Mouse (Mus musculus): ENCODE measurements around the gene Akap13. TPM values are rescaled to one million over a fixed set of nuclear protein-coding genes. Genes with fewer than 3 reads are reported as not detected.
A peak's percentile ranks its signal among the peaks of the same experiment; 100 is the strongest.

Gene Akap13
- polyA plus RNA-seq, 1 experiment from 2014 or later: 52.9 TPM

GRCm38 (mm10) chr7:75632941-75633340, 177.6 kb downstream of the Akap13 start:
- Histone ChIP-seq H3K27ac (ENCODE audit: low read length) (no peak overlapping the region), H3K36me3 (ENCODE audit: insufficient read depth, low read length) (no peaks in the 10 kb centered on the region), H3K9ac (replicated peaks; ENCODE audit: low read depth) (no peak overlapping the region), H3K4me3 (ENCODE audit: low read depth, low read length) (no peak overlapping the region), H3K4me1 (ENCODE audit: insufficient read depth, low read depth, low read length) (peaks cover 15% of the 10 kb centered on the region; the same call in 1 of the 2 replicates), H3K9me3 (ENCODE audit: low read length) (no peaks in the 10 kb centered on the region), H3K4me2 (replicated peaks; ENCODE audit: low read depth, low read length) (no peak overlapping the region), H3K27me3 (replicated peaks; ENCODE audit: insufficient read depth, low read length) (no peaks in the 10 kb centered on the region)
- 38% methylated on average over 3 of the region's 3 CpGs for WGBS
- ATAC-seq (no peak; the same call in 1 of the 2 replicates), DNase-seq (ENCODE audit: low spot score) (peak; percentile 31)
- TF ChIP-seq CTCF (IDR thresholded peaks at IDR 0.05): no peak
- TF ChIP-seq EP300 (IDR thresholded peaks at IDR 0.05): no peak

DNA sequence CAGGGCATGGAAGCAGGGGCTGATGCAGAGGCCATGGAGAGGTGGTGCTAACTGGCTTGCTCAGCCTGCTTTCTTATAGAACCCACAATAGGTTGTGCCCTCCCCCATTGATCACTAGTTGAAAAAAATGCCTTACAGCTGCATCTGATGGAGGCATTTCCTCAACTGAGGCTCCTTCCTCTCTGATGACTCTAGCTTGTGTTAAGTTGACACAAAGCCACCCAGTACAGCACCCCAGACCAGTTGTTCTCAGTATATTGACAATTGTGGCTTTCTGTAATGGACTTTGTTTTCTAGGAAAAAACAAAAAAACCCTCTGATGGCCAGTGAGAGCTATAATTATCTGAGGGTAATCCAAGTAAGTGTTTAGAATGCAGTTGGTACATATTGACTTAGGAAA, 178.1 kb downstream of the Akap13 start:
- DNase-seq (ENCODE audit: low spot score) (no peak), ATAC-seq (no peak)
- H3K4me3 ChIP-seq (ENCODE audit: low read depth, low read length): no peak overlapping the region
- TF ChIP-seq EP300 (IDR thresholded peaks at IDR 0.05): no peak
- no peak for TF ChIP-seq CTCF (IDR thresholded peaks at IDR 0.05)
- H3K4me1 ChIP-seq (ENCODE audit: insufficient read depth, low read depth, low read length): peaks cover 15% of the 10 kb centered on the region; the same call in 1 of the 2 replicates
- no peaks in the 10 kb centered on the region for H3K27me3 ChIP-seq (replicated peaks; ENCODE audit: insufficient read depth, low read length)
- H3K9ac ChIP-seq (replicated peaks; ENCODE audit: low read depth): no peak overlapping the region
- no peak overlapping the region for H3K27ac ChIP-seq (ENCODE audit: low read length)
- no peaks in the 10 kb centered on the region for H3K36me3 ChIP-seq (ENCODE audit: insufficient read depth, low read length)
- no peak overlapping the region for H3K4me2 ChIP-seq (replicated peaks; ENCODE audit: low read depth, low read length)
- no peaks in the 10 kb centered on the region for H3K9me3 ChIP-seq (ENCODE audit: low read length)

GRCm38 (mm10) chr7:75633807-75634526, 178.6 kb downstream of the Akap13 start:
- Histone ChIP-seq H3K4me1 (ENCODE audit: insufficient read depth, low read depth, low read length) (peaks cover 15% of the 10 kb centered on the region; the same call in 1 of the 2 replicates), H3K27ac (ENCODE audit: low read length) (no peak overlapping the region), H3K4me3 (ENCODE audit: low read depth, low read length) (no peak overlapping the region), H3K9me3 (ENCODE audit: low read length) (no peaks in the 10 kb centered on the region), H3K4me2 (replicated peaks; ENCODE audit: low read depth, low read length) (no peak overlapping the region), H3K36me3 (ENCODE audit: insufficient read depth, low read length) (no peaks in the 10 kb centered on the region), H3K27me3 (replicated peaks; ENCODE audit: insufficient read depth, low read length) (no peaks in the 10 kb centered on the region), H3K9ac (replicated peaks; ENCODE audit: low read depth) (no peak overlapping the region)
- ATAC-seq (peak; percentile 28), DNase-seq (ENCODE audit: low spot score) (peak; percentile 46)
- TF ChIP-seq EP300 (IDR thresholded peaks at IDR 0.05) (no peak), CTCF (IDR thresholded peaks at IDR 0.05) (no peak)
- 77% methylated on average over 7 of the region's 7 CpGs for WGBS

DNA sequence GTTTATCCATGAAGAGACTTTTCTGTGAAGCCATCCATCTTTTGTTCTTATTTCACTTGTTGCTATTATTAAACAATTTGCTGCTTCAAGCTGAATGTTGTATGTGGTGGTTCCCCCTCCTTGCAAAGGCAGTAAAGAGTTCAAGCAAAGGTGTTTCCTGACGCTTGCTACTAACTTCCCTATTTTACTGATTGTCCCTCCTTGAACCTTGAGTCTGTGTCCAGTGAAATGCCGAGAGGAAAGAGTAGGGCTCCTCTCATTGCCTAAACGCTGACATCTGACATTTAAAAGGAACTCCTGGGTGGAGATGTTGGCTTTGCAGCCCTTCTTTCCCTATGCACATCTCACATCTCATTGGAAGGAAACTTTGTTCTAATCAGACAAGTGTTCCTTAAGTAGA, 183.4 kb downstream of the Akap13 start:
- ATAC-seq: no peak
- no peak for DNase-seq (ENCODE audit: low spot score)
- no peaks in the 10 kb centered on the region for H3K27me3 ChIP-seq (replicated peaks; ENCODE audit: insufficient read depth, low read length)
- no peak overlapping the region for H3K9ac ChIP-seq (replicated peaks; ENCODE audit: low read depth)
- H3K4me1 ChIP-seq (ENCODE audit: insufficient read depth, low read depth, low read length): peaks cover 9% of the 10 kb centered on the region; the same call in 1 of the 2 replicates
- H3K4me3 ChIP-seq (ENCODE audit: low read depth, low read length): no peak overlapping the region
- H3K27ac ChIP-seq (ENCODE audit: low read length): no peak overlapping the region
- WGBS: 47% methylated on average over 3 of the region's 3 CpGs
- TF ChIP-seq CTCF (IDR thresholded peaks at IDR 0.05) (no peak), EP300 (IDR thresholded peaks at IDR 0.05) (no peak)
- no peaks in the 10 kb centered on the region for H3K9me3 ChIP-seq (ENCODE audit: low read length)
- H3K36me3 ChIP-seq (ENCODE audit: insufficient read depth, low read length): no peaks in the 10 kb centered on the region
- H3K4me2 ChIP-seq (replicated peaks; ENCODE audit: low read depth, low read length): no peak overlapping the region

DNA sequence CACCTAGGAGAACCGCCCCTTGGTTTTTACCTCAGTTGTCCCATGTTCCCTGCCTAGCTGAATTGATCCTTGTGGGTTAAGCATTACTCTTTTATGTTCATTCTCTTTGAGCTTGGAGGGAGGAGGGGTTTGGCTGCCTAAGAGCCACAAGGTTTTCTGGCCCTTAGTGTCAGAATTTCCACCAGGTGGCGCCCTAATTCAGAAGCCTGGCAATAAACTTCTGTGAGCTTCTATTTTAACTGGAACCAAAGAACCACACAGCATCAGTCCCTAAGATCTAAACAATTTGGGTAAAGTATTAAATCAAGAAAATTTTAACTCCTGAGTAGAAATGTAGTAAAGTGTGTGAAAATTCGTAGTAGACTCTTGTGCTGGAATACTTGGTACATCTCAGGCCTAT, 184.2 kb downstream of the Akap13 start:
- H3K4me1 ChIP-seq (ENCODE audit: insufficient read depth, low read depth, low read length): peaks cover 6% of the 10 kb centered on the region; the same call in 1 of the 2 replicates
- H3K9me3 ChIP-seq (ENCODE audit: low read length): no peaks in the 10 kb centered on the region
- H3K27me3 ChIP-seq (replicated peaks; ENCODE audit: insufficient read depth, low read length): no peaks in the 10 kb centered on the region
- no peak overlapping the region for H3K27ac ChIP-seq (ENCODE audit: low read length)
- no peak for TF ChIP-seq EP300 (IDR thresholded peaks at IDR 0.05)
- TF ChIP-seq CTCF (IDR thresholded peaks at IDR 0.05): peak; percentile 76
- no peak overlapping the region for H3K9ac ChIP-seq (replicated peaks; ENCODE audit: low read depth)
- ATAC-seq (0 out of 2 replicates have a peak, but pooled peaks have one; percentile 21), DNase-seq (ENCODE audit: low spot score) (peak; percentile 82)
- no peaks in the 10 kb centered on the region for H3K36me3 ChIP-seq (ENCODE audit: insufficient read depth, low read length)
- WGBS: 30% methylated on average over 3 of the region's 3 CpGs
- H3K4me3 ChIP-seq (ENCODE audit: low read depth, low read length): no peak overlapping the region
- no peak overlapping the region for H3K4me2 ChIP-seq (replicated peaks; ENCODE audit: low read depth, low read length)

GRCm38 (mm10) chr7:75640074-75640473, 184.7 kb downstream of the Akap13 start:
- Histone ChIP-seq H3K36me3 (ENCODE audit: insufficient read depth, low read length) (no peaks in the 10 kb centered on the region), H3K27ac (ENCODE audit: low read length) (no peak overlapping the region), H3K9ac (replicated peaks; ENCODE audit: low read depth) (no peak overlapping the region), H3K4me1 (ENCODE audit: insufficient read depth, low read depth, low read length) (peaks cover 8% of the 10 kb centered on the region; the same call in 1 of the 2 replicates), H3K9me3 (ENCODE audit: low read length) (no peaks in the 10 kb centered on the region), H3K27me3 (replicated peaks; ENCODE audit: insufficient read depth, low read length) (no peaks in the 10 kb centered on the region), H3K4me3 (ENCODE audit: low read depth, low read length) (no peak overlapping the region), H3K4me2 (replicated peaks; ENCODE audit: low read depth, low read length) (no peak overlapping the region)
- TF ChIP-seq EP300 (IDR thresholded peaks at IDR 0.05): no peak
- TF ChIP-seq CTCF (IDR thresholded peaks at IDR 0.05): no peak
- ATAC-seq: no peak
- peak; percentile 19 for DNase-seq (ENCODE audit: low spot score)

Data from lung, postnatal 0 days (tissue).